Mouse (Mus musculus): ENCODE data around the gene Maml3.

Maml3 gene

GRCm38 (mm10) chr3:51952728-51953623, 151.9 kb downstream of the Maml3 start:
- peak; percentile 11 for DNase-seq (ENCODE audit: low read depth)

- DNase-seq (ENCODE audit: low read depth) = no peak
Observed at GRCm38 (mm10) chr3:51952267-51952666, 152.6 kb downstream of the Maml3 start.

- DNase-seq (ENCODE audit: low read depth) = no peak
Observed at GRCm38 (mm10) chr3:51949651-51950050, 155.2 kb downstream of the Maml3 start.

DNA sequence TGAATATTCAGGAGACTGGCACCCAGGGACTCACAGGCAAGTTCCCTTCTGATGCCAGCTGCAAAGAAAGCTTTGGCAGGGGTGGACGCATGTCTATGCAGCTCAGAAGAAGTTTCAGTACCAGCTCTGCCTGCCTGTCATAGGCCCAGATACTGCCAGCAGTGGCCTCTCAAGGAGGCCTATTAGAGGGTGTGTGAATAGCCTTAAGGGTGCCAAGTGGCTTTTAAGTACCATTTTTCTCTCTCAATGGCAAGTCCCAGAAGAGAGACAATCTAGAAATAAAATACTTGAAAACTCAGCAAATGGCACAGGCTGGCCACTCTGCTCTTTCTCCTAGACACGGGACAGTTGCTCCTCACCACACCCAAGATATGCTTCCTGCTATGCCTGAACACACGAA, 157.7 kb downstream of the Maml3 start:
- DNase-seq (ENCODE audit: low read depth) = no peak

DNA sequence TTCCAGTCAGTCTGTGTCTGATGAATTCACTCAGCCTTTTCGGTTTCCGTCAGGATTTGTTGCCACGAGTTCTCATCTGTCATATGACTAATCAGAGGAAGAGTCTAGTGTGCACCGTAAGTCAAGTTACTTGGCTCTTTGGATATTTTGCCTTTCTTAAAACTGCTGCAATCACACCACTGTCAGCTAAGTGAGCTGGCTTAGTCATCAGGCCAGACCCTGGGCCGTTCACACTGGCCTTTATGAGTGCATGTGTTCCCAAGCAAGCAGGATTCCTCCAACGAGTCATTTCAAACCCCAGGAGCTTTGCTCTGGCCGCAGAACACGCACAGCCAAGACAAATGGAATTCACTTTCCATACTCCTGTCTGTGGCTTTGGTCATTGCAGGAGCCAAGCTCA, 161.2 kb downstream of the Maml3 start:
- DNase-seq (ENCODE audit: low read depth) = no peak

DNA sequence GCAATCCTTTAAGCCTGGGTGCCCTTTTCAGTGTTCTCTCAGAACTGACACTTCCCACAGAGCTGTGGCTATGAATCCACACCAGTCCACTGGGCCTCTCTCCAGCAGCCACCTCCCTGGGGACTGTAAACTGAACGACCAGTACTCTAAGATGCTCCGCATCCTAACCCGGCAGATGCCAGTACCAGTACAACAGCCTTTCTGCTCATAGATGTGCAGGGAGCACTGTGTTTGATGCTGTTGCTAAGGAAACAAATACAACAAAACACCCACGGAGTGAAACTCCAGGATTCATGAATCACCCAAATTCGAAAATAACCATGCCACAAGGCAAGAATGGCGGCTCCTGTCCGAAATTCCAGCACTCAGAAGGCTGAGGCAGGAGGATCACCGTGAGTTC, 163.1 kb downstream of the Maml3 start:
- DNase-seq (ENCODE audit: low read depth) = no peak

DNA sequence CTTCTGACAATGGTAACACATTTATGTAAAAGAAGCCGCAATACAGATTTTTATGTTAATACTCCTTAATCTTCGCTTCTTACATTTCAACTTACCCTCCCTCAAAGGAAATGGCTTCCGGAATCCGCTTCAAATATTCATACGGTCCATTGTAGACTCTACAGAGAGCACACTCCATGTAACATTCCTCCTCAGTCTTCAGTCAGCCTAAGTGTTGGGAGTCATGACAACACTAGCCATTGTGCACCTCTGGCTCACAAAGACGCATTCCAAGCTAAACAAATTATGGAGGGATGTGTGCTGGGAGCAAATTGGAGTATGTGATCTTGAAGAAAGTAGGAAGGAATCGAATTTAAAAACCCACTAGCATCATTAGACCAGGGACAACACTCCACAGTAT, 165.0 kb downstream of the Maml3 start:
- no peak for DNase-seq (ENCODE audit: low read depth)

GRCm38 (mm10) chr3:51939054-51939453, 165.8 kb downstream of the Maml3 start:
- DNase-seq (ENCODE audit: low read depth) = no peak

DNA sequence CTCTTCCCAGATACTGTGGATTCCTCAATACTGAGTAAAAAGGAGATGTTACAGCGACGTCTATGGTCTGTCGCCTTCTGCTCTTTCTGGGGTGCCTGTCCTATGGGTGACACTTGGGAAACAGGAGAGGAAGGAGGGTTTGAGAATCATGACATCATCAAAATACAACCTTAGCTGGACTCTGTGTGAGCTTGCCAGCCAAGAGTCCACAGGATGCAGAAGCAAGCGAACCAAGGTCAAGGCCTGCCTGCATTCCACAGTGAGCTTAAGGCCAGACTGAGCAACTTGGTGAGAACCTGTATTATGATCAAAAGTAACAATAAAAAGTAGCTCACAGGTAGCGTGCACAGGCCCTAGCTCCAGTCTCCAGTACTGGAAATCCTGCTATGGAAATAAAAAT, 167.7 kb downstream of the Maml3 start:
- no peak for DNase-seq (ENCODE audit: low read depth)

GRCm38 (mm10) chr3:51934531-51935485, 170.1 kb downstream of the Maml3 start:
- DNase-seq (ENCODE audit: low read depth) = no peak

- DNase-seq (ENCODE audit: low read depth) = no peak
Observed at GRCm38 (mm10) chr3:51928188-51928587, 176.7 kb downstream of the Maml3 start.

GRCm38 (mm10) chr3:51927591-51927990, 177.3 kb downstream of the Maml3 start:
- DNase-seq (ENCODE audit: low read depth) = no peak

- DNase-seq (ENCODE audit: low read depth) = no peak
Observed at GRCm38 (mm10) chr3:51927043-51927442, 177.8 kb downstream of the Maml3 start.

DNA sequence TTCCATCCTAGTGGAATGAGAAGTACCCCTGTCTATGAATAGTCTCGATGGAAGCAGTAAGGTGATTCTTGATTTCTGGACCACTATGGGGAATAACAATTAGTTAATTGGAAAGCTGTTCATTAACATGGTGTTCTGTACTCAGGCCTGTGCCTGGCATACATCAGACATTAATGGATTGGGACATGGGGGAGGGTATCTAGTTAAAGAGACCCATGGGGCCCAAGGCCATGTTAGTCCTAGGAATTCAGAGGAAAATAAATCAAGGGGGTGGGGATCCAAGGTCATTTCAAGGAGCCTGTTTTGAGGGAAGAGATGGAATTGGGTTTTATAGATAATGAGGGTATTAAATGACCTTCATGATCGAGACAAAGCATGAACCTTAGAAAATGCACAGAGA, 179.1 kb downstream of the Maml3 start:
- no peak for DNase-seq (ENCODE audit: low read depth)

GRCm38 (mm10) chr3:51924636-51925035, 180.2 kb downstream of the Maml3 start:
- no peak for DNase-seq (ENCODE audit: low read depth)

DNA sequence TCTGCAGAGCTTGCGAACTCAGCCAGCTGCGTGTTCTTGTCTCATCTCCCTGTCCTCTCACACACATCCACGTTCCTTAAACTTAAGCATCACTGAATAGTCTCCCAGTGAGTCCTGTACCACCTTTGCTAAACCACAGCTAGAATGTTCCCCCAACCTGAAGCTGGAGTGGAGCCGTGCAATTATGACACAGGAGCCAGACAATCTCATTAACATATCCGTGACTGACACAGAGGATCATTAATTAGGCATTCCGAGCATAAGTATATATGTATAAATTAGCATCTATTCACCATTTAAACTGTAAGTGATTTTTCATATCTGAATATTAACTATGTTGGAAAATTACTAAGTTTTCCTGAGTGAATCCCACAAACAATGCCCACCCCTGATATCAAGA, 181.1 kb downstream of the Maml3 start:
- no peak for DNase-seq (ENCODE audit: low read depth)

DNA sequence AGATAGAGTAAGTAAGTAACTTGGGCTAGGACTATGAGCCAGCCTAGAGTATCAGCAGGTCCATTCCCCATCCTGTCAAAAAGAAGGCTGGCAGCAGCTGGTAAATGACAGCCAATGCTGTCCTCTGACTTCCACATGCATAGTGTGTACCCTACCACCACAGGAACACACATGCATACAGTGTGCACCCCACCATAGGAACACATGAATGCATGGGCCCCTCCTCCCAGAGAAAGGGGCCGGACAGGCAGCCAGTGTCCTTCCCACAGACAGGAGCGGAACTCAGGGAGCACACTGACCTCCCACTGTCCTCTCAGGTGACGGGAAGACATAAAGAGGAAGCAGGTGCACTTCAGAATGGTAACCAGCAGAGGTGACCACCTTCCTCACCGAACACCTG, 188.0 kb downstream of the Maml3 start:
- DNase-seq (ENCODE audit: low read depth) = no peak

- DNase-seq (ENCODE audit: low read depth) = no peak
Observed at GRCm38 (mm10) chr3:51916060-51916870, 188.6 kb downstream of the Maml3 start.

DNA sequence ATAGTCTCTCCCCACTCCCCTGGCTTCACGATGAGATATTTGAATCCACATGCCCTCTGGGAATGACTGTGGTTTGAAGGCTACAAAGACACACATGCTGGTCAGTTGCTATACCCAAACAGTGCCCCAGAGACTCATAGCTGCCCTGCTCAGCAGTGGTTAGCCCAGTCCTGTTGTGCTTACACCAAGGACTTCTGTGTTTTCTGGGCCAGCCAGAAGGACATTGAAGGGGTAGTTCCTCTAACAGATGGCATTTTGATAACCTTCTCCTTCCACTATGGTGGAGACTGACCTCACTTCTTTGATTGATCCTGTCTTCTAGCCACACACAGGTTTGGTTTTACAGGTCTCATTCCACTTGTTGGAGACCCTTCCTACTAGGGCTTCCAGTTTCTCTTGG, 189.5 kb downstream of the Maml3 start:
- DNase-seq (ENCODE audit: low read depth) = no peak

DNA sequence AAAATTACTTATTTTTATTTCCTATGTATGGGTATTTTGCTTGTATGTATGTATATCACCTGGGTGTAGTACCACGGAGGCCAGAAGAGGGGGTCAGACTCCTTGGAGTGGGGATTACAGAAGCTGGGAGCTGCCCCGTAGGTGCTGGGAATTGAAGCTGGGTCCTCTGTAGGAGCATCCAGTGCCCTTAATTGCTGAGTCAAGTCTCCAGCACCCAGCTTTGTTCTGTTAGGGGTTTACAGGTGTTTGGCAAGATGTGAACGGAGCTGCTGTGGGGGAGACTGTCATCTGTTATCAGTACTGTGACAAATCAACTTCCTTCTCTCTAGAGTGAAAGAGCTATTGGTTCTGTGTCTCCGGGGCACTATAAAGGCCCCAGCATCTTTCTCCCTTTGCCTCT, 190.0 kb downstream of the Maml3 start:
- DNase-seq (ENCODE audit: low read depth) = no peak

DNA sequence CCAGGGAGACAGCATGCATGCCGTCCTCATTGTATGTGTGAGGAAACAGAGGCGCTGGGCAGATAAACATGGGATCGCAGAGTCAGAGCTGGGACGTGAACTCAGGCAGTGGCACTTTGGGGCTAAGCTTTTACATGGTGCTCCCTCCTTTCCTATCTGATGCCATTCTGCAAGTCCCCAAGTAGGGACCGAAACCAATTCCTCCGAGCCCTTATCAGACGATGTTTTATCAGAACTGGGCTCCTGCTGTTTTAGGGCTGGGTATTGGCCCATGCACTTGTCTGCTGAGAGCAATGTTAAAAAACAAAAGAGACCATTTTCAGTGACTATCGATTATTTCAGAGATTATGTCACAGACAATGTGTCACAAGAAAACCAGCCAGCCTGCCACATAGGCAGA, 191.4 kb downstream of the Maml3 start:
- no peak for DNase-seq (ENCODE audit: low read depth)

- DNase-seq (ENCODE audit: low read depth) = no peak
Observed at GRCm38 (mm10) chr3:51912214-51912613, 192.7 kb downstream of the Maml3 start.

Data from c-Kit-positive CD71-positive TER-119-negative erythroid progenitor cells, embryonic 14.5 days (primary cell).